Mouse (Mus musculus) stomach, postnatal 0 days (tissue): Measurements from ENCODE around the gene Tmcc2.

Experiments used
- CTCF ChIP-seq: IDR thresholded peaks from 2 replicates; pipeline ENCODE4 v1.5.1; 2016; ENCODE audit warnings: antibody characterized with exemption, low read depth, mild to moderate bottlenecking, moderate library complexity
- EP300 ChIP-seq: optimal IDR thresholded peaks from 2 replicates; pipeline ENCODE3; 2016; ENCODE audit warnings: antibody characterized with exemption

DNA sequence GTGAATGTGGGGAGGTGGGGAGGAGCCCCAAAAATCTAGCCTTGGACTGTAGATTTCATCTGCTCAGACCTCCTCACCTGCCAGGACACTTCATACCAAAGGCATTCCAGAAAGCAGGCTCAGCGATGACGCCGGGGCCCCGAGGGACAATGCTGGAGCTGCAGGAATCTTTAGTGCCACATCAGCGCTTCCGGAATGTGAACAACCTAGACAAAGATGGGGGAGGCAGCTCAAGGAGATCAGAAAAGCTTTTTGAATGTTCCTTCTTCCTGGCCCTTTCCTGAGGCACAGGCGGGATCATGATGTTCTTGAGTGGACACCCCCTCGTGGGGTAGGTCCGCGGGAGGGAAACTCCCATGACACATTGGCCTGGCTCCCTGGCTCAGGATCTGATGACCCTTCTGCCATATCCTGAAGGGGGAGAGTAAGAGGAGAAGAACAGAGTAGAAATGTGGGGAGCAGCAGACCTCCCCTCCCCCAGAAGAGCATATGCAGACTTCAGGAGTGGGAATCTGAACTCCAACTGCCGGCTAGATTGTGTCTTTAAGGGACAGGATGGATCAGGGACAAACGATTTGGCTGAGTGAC lies 55.6 kb downstream of the Tmcc2 start:
- no peak for TF ChIP-seq CTCF
- no peak for TF ChIP-seq EP300
